Mouse (Mus musculus): Measurements from ENCODE around the gene Hand1.

Hand1 gene

GRCm38 (mm10) chr11:57801766-57802510 lies 30.7 kb downstream of the Hand1 start:
- no peak for DNase-seq (ENCODE audit: low spot score)

DNA sequence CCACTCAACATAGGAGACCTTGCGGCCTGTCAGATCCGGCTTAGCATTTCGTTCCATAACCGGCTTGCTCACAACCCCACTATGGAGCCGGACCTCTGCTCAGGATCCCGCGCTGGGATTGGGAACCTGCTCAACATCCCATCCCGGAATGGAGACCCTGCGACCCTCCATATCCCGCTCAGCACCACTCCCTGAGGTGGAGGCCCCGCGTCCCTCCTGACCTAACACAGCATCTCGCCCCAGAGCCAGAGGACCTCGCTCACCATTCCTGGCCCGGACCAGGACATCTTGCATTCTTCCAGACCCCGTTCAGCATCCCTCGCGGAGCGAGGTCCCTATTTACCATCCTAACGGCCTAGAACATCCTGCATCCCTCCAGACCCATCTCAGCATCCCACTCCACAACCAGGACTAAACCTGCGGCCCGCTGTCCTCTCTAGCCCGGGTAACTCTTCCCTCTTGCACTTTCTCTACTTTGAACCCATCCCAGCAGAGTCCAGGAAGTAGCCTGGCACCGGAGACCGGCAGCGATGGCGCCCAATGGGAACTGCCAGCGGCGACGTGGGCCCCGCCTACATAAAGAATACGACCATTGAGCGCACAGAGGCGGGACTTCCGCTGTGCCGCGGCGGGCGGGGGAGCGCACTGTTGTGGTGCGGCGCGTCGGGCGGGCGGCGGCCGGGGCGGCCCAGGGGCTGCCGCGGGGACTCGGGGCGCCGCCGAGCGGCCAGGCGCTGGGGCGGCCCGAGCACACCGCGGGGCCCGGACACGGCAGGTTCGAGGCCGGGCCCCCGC lies 31.4 kb downstream of the Hand1 start, which contains the start of gene Sap30l:
Sap30l (plus strand) TSS at position 667 of the 795 bp plus-strand sequence.
- peak; percentile 94 for DNase-seq (ENCODE audit: low spot score)

- no peak for DNase-seq (ENCODE audit: low spot score)
Measured at GRCm38 (mm10) chr11:57800266-57800951, 32.2 kb downstream of the Hand1 start.

- no peak for DNase-seq (ENCODE audit: low spot score)
Measured at GRCm38 (mm10) chr11:57799456-57799855, 33.2 kb downstream of the Hand1 start.

GRCm38 (mm10) chr11:57797828-57798227 lies 34.8 kb downstream of the Hand1 start:
- DNase-seq (ENCODE audit: low spot score), result no peak

- DNase-seq (ENCODE audit: low spot score), result no peak
Measured at GRCm38 (mm10) chr11:57795086-57795485, 37.5 kb downstream of the Hand1 start.

DNA sequence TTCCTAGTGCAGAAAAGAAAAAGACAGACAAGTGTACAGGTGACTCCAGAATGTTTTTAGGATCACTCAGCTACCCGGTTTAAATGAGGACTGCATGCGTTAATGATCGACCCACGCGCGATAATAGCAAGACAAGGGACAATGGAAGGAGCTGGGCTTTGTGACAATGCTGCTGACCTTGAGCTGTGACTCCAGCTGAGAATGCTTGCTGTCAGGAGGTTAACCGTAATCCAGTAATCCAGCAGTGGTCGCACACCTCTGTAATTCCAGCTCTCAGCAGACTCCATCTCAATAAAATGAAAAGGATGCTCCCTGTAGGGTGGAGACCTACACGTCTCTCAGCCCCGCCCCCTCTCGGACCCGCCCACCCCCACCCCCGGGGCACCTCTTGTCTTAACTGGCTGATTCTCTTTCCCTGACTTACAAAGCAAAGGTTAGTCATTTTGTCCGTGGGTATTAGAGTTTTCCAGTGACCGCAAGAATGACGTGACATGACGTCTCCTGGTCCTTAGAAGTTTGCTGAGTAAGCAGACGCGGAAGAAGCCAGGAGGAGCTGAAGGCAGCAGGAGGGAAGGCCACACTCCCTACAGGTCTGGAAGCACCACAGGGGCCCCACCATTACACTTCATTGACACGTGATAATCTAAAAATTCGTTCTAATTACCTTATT lies 41.6 kb downstream of the Hand1 start:
- DNase-seq (ENCODE audit: low spot score), result no peak

GRCm38 (mm10) chr11:57787913-57788312 lies 44.7 kb downstream of the Hand1 start:
- DNase-seq (ENCODE audit: low spot score), result no peak

DNA sequence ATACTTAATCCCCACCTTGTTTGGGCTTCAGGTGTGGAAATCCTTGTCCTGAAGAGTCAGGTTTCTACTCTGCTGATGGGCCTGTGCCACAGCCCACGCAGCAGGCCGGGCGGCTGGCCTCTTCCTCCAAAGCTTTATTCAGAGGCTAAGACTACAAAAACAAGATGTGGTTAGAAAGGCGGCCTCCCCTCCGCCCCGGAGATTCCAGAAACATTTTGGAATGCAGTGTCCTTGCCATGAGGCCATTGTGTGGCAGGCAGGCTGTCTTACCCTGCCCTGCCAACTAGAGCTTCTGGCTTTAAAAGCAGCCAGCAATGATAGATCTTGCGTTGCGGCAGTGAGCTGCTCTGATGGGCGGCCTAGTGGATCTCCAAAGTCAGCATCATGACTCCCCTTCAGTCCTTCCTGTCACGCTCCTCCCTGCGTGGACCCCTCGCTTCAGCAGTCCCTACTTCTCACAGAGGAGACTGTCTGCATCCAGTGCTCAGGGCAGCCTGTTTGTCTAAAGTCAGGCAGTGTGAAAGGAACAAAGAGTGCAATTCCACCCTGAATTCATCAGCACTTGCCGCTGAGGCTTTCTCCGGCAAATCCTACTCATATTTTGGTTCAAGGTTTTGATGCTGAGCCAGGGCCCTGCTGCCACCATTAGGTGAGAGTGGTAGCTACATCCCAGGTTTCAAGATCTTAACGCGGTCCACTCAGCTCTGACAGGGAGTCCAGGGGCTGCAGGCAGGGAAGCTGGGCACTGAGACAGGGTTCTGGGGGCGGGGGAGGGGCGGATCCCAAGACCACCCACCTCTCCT lies 45.8 kb downstream of the Hand1 start:
- peak; percentile 18 for DNase-seq (ENCODE audit: low spot score)

- no peak for DNase-seq (ENCODE audit: low spot score)
Measured at GRCm38 (mm10) chr11:57779824-57780223, 52.8 kb downstream of the Hand1 start.
